Mouse (Mus musculus) cerebellum, adult 18-20 months (tissue): Measurements from ENCODE around the gene Rapgefl1.
A peak's percentile ranks its signal among the peaks of the same experiment; 100 is the strongest.

Experiments
- DNase-seq, 2 experiments: peaks; one replicate each; pipeline ENCODE4 v3.0.0; 2021

The Rapgefl1 gene

DNA sequence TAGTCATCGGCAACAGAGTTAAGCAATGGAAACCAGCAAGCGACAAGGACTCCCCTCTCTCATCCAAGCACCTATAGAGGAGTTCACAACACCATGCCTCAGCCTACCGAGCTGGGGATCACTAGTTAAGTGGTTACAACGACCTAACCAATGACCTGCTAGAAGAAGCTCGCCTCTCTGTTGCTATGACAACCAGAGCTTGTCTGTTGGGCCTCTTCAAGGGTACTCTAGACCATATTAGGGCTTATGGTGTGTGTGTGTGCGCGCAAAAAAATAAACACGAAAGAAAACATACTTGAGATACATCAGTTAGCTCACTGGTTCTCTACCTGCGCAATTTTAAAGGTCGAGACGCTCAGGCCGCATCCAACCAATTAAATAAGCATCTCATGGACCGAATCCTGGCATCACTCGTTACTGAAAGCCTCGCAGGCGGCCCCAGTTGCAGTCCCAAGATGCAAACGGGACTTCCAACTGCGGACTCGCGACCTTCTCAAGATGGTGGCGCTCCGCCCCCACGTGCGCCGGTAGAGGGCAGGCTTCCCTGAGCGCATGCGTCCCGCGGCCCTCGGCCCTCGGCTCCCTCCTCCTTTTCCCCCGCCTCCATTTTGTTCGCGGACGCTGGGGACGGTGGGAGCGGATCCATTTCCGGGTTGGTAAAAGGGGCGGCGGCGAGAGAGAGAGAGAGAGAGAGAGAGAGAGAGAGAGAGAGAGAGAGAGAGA, 26.6 kb downstream of the Rapgefl1 start, which contains the start of gene Wipf2:
Wipf2 (plus strand) TSS at position 611 of the 723 bp plus-strand sequence.
- peak; percentile 95 to 97 for DNase-seq

DNA sequence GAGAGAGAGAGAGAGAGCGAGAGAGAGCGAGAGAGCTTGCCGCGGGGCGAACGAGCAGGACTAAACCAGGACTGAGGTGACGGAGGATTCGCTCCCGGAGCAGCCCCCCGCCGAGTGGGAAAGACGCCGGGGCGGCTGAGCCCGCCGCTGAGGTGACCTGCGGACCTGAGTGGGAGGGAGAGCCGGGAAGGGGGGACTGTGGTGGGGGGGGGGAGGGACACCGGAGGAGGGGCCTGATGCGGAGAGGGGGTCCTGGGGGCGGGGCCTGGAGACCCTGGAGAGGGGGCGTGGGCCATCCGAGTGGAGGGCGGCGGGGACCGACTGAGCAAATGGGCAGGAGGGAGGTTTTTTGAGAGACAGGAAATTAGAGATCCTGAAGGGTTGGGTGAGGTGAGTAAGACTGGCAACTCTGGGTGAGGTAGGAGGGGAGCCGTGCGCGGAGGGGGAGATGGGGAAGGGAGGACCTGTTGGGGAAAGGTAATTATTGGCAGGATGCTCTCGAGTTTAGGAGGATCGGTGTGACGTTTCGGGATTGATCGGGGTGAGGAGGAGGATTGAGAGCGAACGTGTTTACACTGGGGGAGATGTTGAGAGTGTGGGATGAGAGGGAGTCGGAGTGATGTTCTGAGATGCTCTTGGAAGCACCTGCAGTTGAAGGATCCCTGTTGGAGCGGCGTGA, 27.3 kb downstream of the Rapgefl1 start:
- peak in 1 of 2 experiments; percentile 51 for DNase-seq

- peak; percentile 35 to 41 for DNase-seq
Measured at GRCm38 (mm10) chr11:98867293-98867692, 30.7 kb downstream of the Rapgefl1 start.

DNA sequence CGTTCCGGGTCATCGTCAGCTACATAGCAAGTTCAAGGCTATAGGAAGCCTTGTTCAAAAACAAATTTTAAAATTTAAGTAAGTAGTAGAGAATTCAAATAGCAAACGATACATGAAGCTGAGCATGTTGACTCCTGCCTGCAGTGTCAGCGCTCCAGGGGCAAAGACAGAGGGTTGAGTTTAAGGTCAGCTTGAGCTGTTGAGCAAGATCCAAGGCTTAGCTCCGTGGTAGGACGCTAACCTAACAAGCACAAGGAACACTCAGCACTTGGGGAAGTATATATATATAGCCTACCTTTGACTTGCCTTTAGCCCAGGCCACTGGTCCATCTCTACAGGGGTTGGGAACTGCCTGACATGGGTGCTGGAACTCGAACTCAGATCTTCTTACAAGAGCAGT, 33.3 kb downstream of the Rapgefl1 start:
- no peak for DNase-seq

DNA sequence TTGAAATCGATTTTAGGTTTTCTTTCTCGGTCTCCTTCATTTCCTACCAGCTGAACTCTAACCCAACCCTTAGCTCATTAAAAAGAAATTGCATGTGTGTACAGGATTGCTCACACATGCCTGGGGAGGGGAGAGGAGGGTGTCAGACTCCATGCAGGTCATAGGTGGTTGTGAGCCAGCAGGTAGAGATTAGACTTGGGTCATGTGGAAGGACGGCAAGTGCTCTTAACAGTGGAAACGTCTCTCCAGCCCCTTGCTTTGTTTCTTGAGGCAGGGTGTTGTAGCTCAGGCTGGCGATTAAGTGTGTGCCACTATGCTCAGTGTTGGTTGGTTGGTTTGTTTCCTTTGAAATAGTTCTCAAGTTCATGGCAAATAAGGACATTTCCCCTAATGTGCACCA, 34.2 kb downstream of the Rapgefl1 start:
- no peak for DNase-seq

DNA sequence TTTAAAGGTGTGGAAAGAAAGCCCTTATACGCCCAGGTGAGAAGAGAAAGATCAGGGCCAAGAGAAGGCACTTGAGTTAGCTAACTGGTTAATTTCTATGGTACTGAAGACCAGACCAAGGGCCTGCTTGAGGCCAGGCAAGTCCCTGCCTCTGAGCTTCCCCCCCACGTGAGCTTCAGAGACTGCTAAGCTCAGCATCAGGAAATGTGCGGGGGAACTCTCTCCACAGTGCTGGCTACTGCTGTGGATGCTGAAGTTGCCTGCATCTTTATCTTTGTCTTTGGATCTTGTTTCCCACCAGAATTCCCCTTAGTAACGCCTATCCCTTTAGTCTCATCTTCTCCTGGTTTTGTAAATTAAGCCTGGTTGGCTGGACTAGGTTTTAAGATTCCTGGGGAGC, 34.8 kb downstream of the Rapgefl1 start:
- DNase-seq, result no peak

- DNase-seq, result peak; percentile 62 to 70
Measured at GRCm38 (mm10) chr11:98872040-98872439, 35.5 kb downstream of the Rapgefl1 start.

GRCm38 (mm10) chr11:98873900-98874299, 37.3 kb downstream of the Rapgefl1 start:
- DNase-seq, result peak; percentile 29 to 37

- DNase-seq, result no peak
Measured at GRCm38 (mm10) chr11:98877001-98877400, 40.4 kb downstream of the Rapgefl1 start.

- DNase-seq, result no peak
Measured at GRCm38 (mm10) chr11:98887703-98888102, 51.1 kb downstream of the Rapgefl1 start.

DNA sequence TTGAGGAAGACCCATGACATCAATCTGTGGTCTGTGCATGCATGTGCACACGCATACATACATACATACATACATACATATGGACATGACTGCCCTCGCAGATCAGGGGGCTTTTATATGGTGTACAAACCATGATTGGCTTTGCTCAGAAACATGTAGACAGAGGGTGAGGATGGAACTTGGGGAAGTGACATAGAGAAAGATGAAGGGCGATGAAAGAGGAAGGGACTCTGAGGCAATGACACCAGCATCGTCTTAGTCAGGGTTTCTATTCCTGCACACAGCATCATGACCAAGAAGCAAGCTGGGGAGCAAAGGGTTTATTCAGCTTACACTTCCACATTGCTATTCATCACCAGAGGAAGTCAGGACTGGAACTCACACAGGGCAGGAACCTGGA, 52.5 kb downstream of the Rapgefl1 start:
- no peak for DNase-seq

DNA sequence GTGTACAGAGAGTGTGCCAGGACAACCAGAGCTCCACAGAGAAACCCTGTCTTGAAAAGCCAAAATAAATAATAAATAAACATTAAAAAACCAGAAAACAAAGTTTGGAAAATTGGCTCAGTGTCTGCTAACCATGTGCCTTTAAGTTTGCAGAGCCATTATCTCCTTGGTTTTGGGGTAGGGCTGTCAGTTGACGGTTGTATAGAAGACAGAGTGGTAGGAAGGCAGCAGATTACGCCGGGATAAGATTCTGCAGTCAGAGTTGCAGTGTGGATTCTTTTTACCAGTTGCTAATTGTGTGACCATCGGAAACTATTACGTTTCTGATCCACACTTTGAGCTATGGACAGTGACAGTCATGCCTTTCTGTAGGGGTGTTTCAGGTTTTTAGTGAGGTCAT, 53.4 kb downstream of the Rapgefl1 start:
- no peak for DNase-seq

DNA sequence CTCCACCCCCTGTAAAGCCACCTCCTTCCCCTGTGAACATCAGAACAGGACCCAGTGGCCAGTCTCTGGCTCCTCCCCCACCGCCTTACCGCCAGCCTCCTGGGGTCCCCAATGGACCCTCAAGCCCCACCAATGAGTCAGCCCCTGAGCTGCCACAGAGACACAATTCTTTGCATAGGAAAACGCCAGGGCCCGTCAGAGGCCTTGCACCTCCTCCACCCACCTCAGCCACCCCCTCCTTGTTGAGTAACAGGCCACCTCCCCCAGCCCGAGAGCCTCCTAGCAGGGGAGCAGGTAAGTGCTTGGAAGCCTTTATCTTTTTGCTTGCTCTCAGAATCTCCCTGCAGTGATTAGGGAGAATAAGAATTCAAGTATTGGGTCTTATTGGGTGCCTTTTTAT, 55.8 kb downstream of the Rapgefl1 start:
- no peak for DNase-seq

- DNase-seq, result no peak
Measured at GRCm38 (mm10) chr11:98900529-98901125, 64.0 kb downstream of the Rapgefl1 start.

GRCm38 (mm10) chr11:98902621-98903245, 66.1 kb downstream of the Rapgefl1 start:
- DNase-seq, result no peak
